Mouse (Mus musculus) naive thymus-derived CD4-positive, alpha-beta T cell, adult 2 months (primary cell): ENCODE measurements around the gene Ccl6.
A peak's percentile ranks its signal among the peaks of the same experiment; 100 is the strongest.
"Not testable (repeated sequence)": the region's sequence is repeated elsewhere in the genome, so short reads cannot be mapped to it uniquely, and the experiment has no call there.

Experiments used
- DNase-seq: peaks from one replicate; pipeline ENCODE4 v3.0.0-alpha.2; 2011; ENCODE audit warnings: low read depth

The Ccl6 gene

GRCm38 (mm10) chr11:83557074-83557473, 35.8 kb downstream of the Ccl6 start:
- no peak for DNase-seq

GRCm38 (mm10) chr11:83556085-83556781, 36.7 kb downstream of the Ccl6 start:
- DNase-seq, result peak; percentile 65

DNA sequence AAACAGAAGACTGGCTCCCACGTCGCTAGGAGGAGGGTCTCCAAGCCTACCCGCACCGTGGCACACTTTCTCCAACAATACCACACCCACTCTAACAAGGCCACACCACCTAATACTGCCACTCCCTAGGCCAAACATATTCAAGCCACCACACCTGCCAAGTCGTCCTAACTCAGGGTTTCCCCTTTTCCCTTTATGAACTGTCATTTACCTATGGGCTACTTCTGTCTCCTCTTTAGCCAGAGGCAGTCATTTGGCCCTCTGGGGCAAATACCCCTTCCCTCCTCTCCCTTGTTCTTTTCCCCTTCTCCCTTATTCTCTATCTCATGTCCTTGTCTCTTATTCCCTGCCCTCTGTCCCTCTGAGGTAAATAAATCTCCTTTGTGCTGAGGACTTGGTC, 41.2 kb downstream of the Ccl6 start:
- DNase-seq, result no peak

GRCm38 (mm10) chr11:83551037-83551436, 41.9 kb downstream of the Ccl6 start:
- DNase-seq, result not testable (repeated sequence)

- peak; percentile 44 for DNase-seq
These were observed 42.7 kb downstream of the Ccl6 start for GRCm38 (mm10) chr11:83550186-83550632.

DNA sequence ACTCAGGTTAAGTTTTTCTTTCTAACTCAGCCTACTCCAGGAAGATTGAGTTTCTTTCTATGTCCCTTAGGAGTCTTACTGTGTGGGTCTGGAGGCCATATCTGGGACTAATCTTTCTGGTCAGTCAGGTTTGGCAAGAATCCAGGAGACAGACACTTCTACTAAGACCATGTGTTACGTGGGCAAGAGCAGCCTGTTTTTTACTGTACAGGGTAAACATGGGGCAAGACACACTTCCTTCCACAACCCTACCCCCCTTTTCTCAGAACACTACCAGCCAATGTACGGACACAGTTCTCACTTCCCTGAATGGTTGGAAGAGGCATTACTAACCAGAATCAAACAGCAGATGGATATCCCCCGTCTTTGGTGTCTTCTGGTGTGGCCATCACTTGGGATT, 48.7 kb downstream of the Ccl6 start:
- no peak for DNase-seq

DNA sequence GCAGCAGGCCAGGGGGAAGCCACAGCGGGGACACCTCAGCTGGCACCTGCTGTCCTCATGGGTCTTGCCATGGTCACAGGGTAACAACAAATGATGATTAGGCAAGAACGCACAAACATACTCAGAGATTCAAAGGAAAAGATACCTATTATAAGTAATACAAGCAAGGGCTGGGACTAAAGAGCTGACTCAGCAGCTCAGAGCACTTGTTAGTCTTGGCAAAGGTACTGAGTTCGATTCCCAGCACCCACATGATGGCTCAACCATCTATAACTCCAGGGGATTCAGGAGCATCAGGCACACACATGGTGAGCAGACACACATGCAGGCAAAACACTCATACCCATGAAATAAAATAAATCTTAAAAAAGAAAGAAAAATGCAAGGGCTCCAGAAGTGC, 51.5 kb downstream of the Ccl6 start:
- DNase-seq, result no peak

GRCm38 (mm10) chr11:83540931-83541330, 52.0 kb downstream of the Ccl6 start:
- no peak for DNase-seq

- DNase-seq, result no peak
These were observed 54.1 kb downstream of the Ccl6 start for GRCm38 (mm10) chr11:83538705-83539314.
